Mouse (Mus musculus): ENCODE measurements around the gene Eng.

Eng gene

GRCm38 (mm10) chr2:32646379-32647056 is at the start of gene Eng:
TSS of gene Eng (plus strand) at chr2:32646595.
- DNase-seq, result peak; percentile 89 to 90

GRCm38 (mm10) chr2:32596725-32597124 is 49.7 kb upstream of the Eng start:
- no peak for DNase-seq

- no peak for DNase-seq
Measured at GRCm38 (mm10) chr2:32597248-32597647, 49.1 kb upstream of the Eng start.

- no peak for DNase-seq
Measured at GRCm38 (mm10) chr2:32597699-32598098, 48.7 kb upstream of the Eng start.

- DNase-seq, result peak; percentile 49 to 72
Measured at GRCm38 (mm10) chr2:32598506-32598905, 47.9 kb upstream of the Eng start.

GRCm38 (mm10) chr2:32599409-32599808 is 47.0 kb upstream of the Eng start, which contains the start of gene St6galnac6:
TSS of gene St6galnac6 (plus strand) at chr2:32599709.
- no peak for DNase-seq

- peak in 1 of 2 experiments; percentile 69 for DNase-seq
Measured at GRCm38 (mm10) chr2:32601417-32602065, 44.9 kb upstream of the Eng start.

GRCm38 (mm10) chr2:32602600-32603054 is 43.8 kb upstream of the Eng start:
- peak; percentile 88 to 95 for DNase-seq

GRCm38 (mm10) chr2:32604631-32605030 is 41.8 kb upstream of the Eng start:
- DNase-seq, result no peak

GRCm38 (mm10) chr2:32606161-32607142 is 39.9 kb upstream of the Eng start:
- peak; percentile 74 to 91 for DNase-seq

- DNase-seq, result peak in 1 of 2 experiments; percentile 36
Measured at GRCm38 (mm10) chr2:32607262-32607947, 39.0 kb upstream of the Eng start.

- peak; percentile 57 to 73 for DNase-seq
Measured at GRCm38 (mm10) chr2:32608141-32608777, 38.1 kb upstream of the Eng start.

- DNase-seq, result peak in 1 of 2 experiments; percentile 36
Measured at GRCm38 (mm10) chr2:32608778-32609435, 37.5 kb upstream of the Eng start.

GRCm38 (mm10) chr2:32610610-32611229 is 35.7 kb upstream of the Eng start:
- DNase-seq, result peak in 1 of 2 experiments; percentile 73

GRCm38 (mm10) chr2:32612274-32612673 is 34.1 kb upstream of the Eng start:
- no peak for DNase-seq

GRCm38 (mm10) chr2:32617109-32617508 is 29.3 kb upstream of the Eng start:
- no peak for DNase-seq

- DNase-seq, result peak in 1 of 2 experiments; percentile 48
Measured at GRCm38 (mm10) chr2:32617601-32618000, 28.8 kb upstream of the Eng start.

- no peak for DNase-seq
Measured at GRCm38 (mm10) chr2:32618051-32618450, 28.3 kb upstream of the Eng start.

GRCm38 (mm10) chr2:32620682-32621516 is 25.5 kb upstream of the Eng start:
- peak; percentile 83 to 84 for DNase-seq

- no peak for DNase-seq
Measured at GRCm38 (mm10) chr2:32621517-32621859, 24.9 kb upstream of the Eng start, which contains the start of gene Ak1. TSS of gene Ak1 (plus strand) at chr2:32621758.
